Mouse (Mus musculus) neural tube, embryonic 11.5 days (tissue): Measurements from ENCODE around the gene Zc3h7b. TPM values are rescaled to one million over a fixed set of nuclear protein-coding genes. Genes with fewer than 3 reads are reported as not detected.
"Not testable (repeated sequence)": the region's sequence is repeated elsewhere in the genome, so short reads cannot be mapped to it uniquely, and the experiment has no call there.

Source experiments
- ATAC-seq: fragments of 200-750 bp; cut with Nextera tagmentation; 2 replicates; pipeline ENCODE4 v1.8.0; 2017; ENCODE audit warnings: moderate number of reproducible peaks, mild to moderate bottlenecking, moderate TSS enrichment, moderate library complexity; ENCODE audit not compliant: insufficient read depth, low FRiP score, low TSS enrichment
- DNase-seq: peaks from one replicate; pipeline ENCODE4 v3.0.0-alpha.2; 2015; ENCODE audit warnings: low spot score
- H3K27ac ChIP-seq: fragments of 300-500 bp; sonication (generic); 2 replicates; pipeline ENCODE4 v1.5.1; 2014; ENCODE audit warnings: low read depth, mild to moderate bottlenecking, low read length
- H3K27me3 ChIP-seq: fragments of 300-500 bp; sonication (generic); 2 replicates; pipeline ENCODE4 v1.6.1; 2014; ENCODE audit warnings: mild to moderate bottlenecking, low read length, mixed read lengths; ENCODE audit not compliant: control insufficient read depth, insufficient read depth
- H3K36me3 ChIP-seq: fragments of 300-500 bp; sonication (generic); 2 replicates; pipeline ENCODE4 v1.6.1; 2014; ENCODE audit warnings: mild to moderate bottlenecking, low read length, moderate library complexity, mixed read lengths; ENCODE audit not compliant: control insufficient read depth, insufficient read depth
- H3K4me1 ChIP-seq: fragments of 300-500 bp; sonication (generic); 2 replicates; pipeline ENCODE4 v1.6.1; 2014; ENCODE audit warnings: low read length, mixed read lengths; ENCODE audit not compliant: control insufficient read depth, insufficient read depth
- H3K4me2 ChIP-seq: fragments of 300-500 bp; sonication (generic); 2 replicates; pipeline ENCODE4 v1.6.1; 2014; ENCODE audit warnings: low read depth, mild to moderate bottlenecking, moderate library complexity
- H3K4me3 ChIP-seq: fragments of 300-500 bp; sonication (generic); 2 replicates; pipeline ENCODE4 v1.5.1; 2014; ENCODE audit warnings: low read depth, low read length
- H3K9ac ChIP-seq: fragments of 300-500 bp; sonication (generic); 2 replicates; pipeline ENCODE4 v1.6.1; 2014; ENCODE audit warnings: mild to moderate bottlenecking, low read length
- H3K9me3 ChIP-seq: fragments of 300-500 bp; sonication (generic); 2 replicates; pipeline ENCODE4 v1.6.1; 2016; ENCODE audit warnings: low read length; ENCODE audit not compliant: control insufficient read depth
- WGBS: fragments of 180-500 bp; shearing (Covaris S2); extraction: QIAGEN DNeasy Blood & Tissue Kit; methylation state at CpG from one replicate; pipeline ENCODE4 v1.1.7; 2014; 5-methylcytosine and 5-hydroxymethylcytosine counted together
- polyA plus RNA-seq: library from polyadenylated mRNA; unstranded; fragments of >200 nt; fragmentation: Nextera tagmentation; extraction: Ambion mirVana; gene quantifications from 2 replicates; pipeline ENCODE4 v1.2.1, GENCODE M21; 2014

Zc3h7b gene
- polyA plus RNA-seq = 48.8 TPM in 2 replicates

DNA sequence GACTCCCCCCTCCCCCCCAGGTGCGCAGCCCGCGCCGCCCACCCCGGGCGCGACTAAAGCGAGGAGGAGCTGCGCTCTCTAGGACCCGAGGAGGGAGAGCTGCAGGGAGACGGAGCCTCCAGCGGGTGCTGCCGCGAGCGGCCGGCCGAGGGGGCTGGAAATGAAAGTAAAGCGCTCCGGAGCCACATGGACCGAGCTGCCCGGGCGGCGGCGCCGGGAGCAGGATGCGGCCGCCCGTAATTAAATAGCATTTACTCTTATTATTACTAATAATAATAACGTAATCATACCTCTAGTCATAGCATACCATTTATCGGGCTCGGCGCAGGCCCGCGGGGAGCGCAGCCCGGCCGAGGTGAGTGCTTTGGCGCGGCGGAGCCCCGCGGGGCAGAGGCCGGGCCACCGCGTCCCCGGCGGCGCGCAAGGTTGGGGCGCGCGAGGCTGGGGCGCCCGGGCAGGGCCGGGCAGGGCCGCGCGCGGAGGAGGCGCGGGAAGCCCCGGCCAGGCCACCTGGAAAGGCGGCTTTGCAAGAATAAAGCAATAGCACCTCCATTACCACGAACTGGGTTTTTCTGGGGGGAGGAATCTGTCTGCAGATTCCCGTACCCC, at the start of gene Zc3h7b, which contains the start of gene Rangap1:
Gene Zc3h7b (plus strand): TSS at position 66 of the 609 bp plus-strand sequence.
Gene Rangap1 (minus strand): TSS at position 539 of the 609 bp plus-strand sequence.
- Histone ChIP-seq H3K9me3 (no peaks in the 10 kb centered on the region), H3K36me3 (no peaks in the 10 kb centered on the region), H3K27ac (peak within 1 kb of the TSS; percentile 89), H3K27me3 (no peaks in the 10 kb centered on the region), H3K4me3 (peak within 1 kb of the TSS; percentile 98), H3K4me2 (peak within 1 kb of the TSS; percentile 84), H3K9ac (peak within 1 kb of the TSS; percentile 97), H3K4me1 (peaks cover 11% of the 10 kb centered on the region)
- DNase-seq (peak; percentile 86), ATAC-seq (peak; percentile 81)
- under 1% methylated on average over 60 of the region's 65 CpGs for WGBS

DNA sequence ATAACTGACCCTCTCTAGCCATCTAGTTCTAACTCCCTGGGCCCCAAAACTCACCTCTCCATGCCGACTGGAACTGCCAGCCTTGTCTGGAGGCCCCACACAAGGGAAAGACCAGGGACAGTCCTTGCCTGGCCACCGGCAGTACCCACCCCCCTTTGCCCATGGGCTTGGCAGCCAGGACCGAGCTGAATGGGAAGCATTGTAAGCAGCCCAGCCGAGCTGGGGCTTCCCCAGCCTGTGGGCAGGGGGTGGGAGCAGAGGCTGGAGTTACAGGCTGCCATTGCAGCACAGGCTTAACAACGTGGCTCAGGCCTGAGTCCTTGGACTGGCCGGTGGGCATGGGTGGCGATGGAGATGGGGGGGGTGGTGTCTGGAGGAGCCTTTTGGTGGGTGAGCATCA, 47.7 kb upstream of the Zc3h7b start, which contains the start of gene Chadl:
Gene Chadl (minus strand): TSS at position 113 of the 400 bp plus-strand sequence.
- Histone ChIP-seq H3K4me1 (peaks cover 6% of the 10 kb centered on the region; the same call in 1 of the 2 replicates), H3K4me2 (no peak within 1 kb of the TSS), H3K4me3 (no peak within 1 kb of the TSS), H3K27me3 (peaks cover 38% of the 10 kb centered on the region), H3K9ac (no peak within 1 kb of the TSS), H3K36me3 (no peaks in the 10 kb centered on the region; the same call in 1 of the 2 replicates), H3K9me3 (no peaks in the 10 kb centered on the region), H3K27ac (no peak within 1 kb of the TSS)
- ATAC-seq = no peak
- 66% methylated on average over 7 of the region's 7 CpGs for WGBS
- no peak for DNase-seq

DNA sequence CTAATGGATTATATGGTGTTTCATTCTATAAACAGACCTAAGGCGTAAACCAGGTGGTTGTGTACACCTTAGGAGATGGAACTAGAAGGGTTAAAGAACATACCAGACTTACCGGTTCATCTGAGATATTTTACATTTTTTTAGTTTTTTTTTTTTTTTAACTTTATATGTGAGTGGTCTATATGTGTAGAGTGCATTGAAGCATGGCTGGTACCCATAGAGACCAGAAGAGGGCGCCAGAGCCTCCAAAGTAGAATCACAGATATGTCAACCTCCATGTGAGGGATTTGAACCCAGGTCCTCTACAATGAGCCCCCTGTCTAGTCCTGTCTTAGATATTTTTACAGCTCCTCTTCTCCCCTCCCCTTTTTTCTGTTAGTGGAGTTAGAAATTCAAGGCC, 47.0 kb upstream of the Zc3h7b start:
- 53% methylated on average over 3 of the region's 3 CpGs for WGBS
- H3K4me3 ChIP-seq = no peak overlapping the region
- DNase-seq (no peak), ATAC-seq (no peak)
- peaks cover 31% of the 10 kb centered on the region for H3K27me3 ChIP-seq
- H3K36me3 ChIP-seq = no peaks in the 10 kb centered on the region; the same call in 1 of the 2 replicates
- no peak overlapping the region for H3K4me2 ChIP-seq
- no peak overlapping the region for H3K27ac ChIP-seq
- H3K9me3 ChIP-seq = no peaks in the 10 kb centered on the region
- H3K4me1 ChIP-seq = peaks cover 6% of the 10 kb centered on the region; the same call in 1 of the 2 replicates
- no peak overlapping the region for H3K9ac ChIP-seq

DNA sequence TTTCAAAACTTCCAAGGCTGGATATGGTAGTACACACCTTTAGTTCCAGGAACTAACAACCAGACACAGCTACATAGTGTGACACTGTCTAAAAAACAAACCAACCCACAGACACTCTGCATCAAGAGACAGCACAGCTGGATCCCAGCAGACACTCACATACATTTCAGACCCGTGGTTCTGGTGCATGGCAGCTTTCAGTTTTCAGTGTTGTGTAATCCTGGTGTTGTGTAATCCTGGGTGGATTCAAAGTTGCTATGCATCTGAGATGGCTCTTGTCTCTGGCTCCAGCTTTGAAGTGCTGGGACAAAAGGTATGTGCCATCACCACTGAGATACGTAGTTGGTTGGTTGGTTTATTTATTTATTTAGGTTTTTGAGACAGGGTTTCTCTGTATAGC, 46.3 kb upstream of the Zc3h7b start:
- H3K9ac ChIP-seq = no peak overlapping the region
- ATAC-seq (no peak), DNase-seq (no peak)
- no peaks in the 10 kb centered on the region for H3K9me3 ChIP-seq
- 69% methylated on average over 2 of the region's 2 CpGs for WGBS
- no peak overlapping the region for H3K4me3 ChIP-seq
- H3K36me3 ChIP-seq = peaks cover 3% of the 10 kb centered on the region; the same call in 1 of the 2 replicates
- H3K27ac ChIP-seq = no peak overlapping the region
- H3K4me1 ChIP-seq = peaks cover 6% of the 10 kb centered on the region; the same call in 1 of the 2 replicates
- peaks cover 24% of the 10 kb centered on the region for H3K27me3 ChIP-seq
- H3K4me2 ChIP-seq = no peak overlapping the region

DNA sequence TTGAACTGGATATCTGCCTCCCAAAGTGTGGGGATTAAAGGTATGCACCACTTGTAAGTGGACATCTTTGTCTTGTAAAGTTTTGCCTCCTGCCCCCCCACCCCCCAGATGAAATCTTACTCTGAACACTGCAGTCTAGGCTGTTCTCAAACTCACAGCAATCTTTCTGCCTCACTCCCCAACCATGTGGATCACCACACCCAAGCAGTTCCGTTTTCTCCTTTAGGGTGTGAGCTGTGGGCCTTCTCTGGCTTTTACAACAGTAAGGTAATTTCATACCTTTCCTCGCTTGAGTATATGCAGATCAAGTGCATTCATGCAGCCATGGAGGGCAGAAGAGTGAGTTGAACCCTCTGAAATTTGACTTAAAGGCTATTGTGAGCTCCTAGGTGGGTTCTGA, 44.7 kb upstream of the Zc3h7b start:
- Histone ChIP-seq H3K4me2 (no peak overlapping the region), H3K9me3 (no peaks in the 10 kb centered on the region), H3K27ac (no peak overlapping the region), H3K27me3 (peaks cover 8% of the 10 kb centered on the region), H3K4me3 (no peak overlapping the region), H3K4me1 (no peaks in the 10 kb centered on the region), H3K9ac (no peak overlapping the region), H3K36me3 (peaks cover 6% of the 10 kb centered on the region)
- WGBS = 71% methylated on average over 2 of the region's 2 CpGs
- ATAC-seq (no peak), DNase-seq (no peak)

DNA sequence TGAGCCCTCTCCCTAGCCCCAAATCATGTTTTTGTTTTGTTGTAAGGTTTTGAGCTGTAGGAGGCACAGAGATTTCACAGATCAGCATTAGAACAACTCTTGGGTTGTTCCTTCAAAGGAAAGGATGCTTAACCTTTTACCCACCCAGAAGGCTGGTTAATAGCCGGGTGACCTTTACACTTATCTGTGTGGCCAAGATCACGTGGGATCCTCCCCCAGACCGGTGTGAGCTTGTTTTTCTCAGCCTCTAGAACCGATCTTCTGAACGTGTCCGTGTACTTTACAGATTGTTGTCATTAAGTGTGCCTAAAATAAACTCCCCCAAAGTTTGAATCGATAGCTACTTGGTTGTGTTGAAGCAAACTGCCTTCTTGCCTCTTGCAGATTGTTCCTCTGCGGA, 44.3 kb upstream of the Zc3h7b start:
- H3K4me1 ChIP-seq = no peaks in the 10 kb centered on the region
- ATAC-seq = no peak
- WGBS = 80% methylated on average over 8 of the region's 8 CpGs

DNA sequence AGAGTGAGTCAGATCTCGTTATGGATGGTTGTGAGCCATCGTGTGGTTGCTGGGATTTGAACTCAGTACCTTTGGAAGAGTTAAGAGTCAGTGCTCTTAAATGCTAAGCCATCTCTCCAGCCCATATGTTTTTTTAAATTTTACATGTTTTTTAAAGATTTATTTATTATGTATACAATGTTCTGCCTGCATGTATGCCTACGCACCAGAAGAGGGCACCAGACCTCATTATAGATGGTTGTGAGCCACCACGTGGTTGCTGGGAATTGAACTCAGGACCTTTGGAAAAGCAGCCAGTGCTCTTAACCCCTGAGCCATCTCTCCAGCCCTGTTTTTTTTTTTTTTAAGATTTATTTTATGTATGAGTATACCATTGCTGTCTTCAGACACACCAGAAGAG, 43.5 kb upstream of the Zc3h7b start:
- ATAC-seq, H3K4me1 ChIP-seq, H3K27me3 ChIP-seq, H3K4me2 ChIP-seq, H3K4me3 ChIP-seq, DNase-seq, H3K9ac ChIP-seq, H3K9me3 ChIP-seq, H3K27ac ChIP-seq: not testable (repeated sequence)
- WGBS = 81% methylated on average over 4 of the region's 4 CpGs
- peaks cover 11% of the 10 kb centered on the region for H3K36me3 ChIP-seq

More for the DNA sequence above, 44.3 kb upstream of the Zc3h7b start:
- no peaks in the 10 kb centered on the region for H3K9me3 ChIP-seq
- no peak for DNase-seq
- no peak overlapping the region for H3K27ac ChIP-seq
- no peak overlapping the region for H3K4me3 ChIP-seq
- no peak overlapping the region for H3K9ac ChIP-seq
- peaks cover 6% of the 10 kb centered on the region for H3K36me3 ChIP-seq
- peaks cover 5% of the 10 kb centered on the region; the same call in 1 of the 2 replicates for H3K27me3 ChIP-seq
- no peak overlapping the region for H3K4me2 ChIP-seq

DNA sequence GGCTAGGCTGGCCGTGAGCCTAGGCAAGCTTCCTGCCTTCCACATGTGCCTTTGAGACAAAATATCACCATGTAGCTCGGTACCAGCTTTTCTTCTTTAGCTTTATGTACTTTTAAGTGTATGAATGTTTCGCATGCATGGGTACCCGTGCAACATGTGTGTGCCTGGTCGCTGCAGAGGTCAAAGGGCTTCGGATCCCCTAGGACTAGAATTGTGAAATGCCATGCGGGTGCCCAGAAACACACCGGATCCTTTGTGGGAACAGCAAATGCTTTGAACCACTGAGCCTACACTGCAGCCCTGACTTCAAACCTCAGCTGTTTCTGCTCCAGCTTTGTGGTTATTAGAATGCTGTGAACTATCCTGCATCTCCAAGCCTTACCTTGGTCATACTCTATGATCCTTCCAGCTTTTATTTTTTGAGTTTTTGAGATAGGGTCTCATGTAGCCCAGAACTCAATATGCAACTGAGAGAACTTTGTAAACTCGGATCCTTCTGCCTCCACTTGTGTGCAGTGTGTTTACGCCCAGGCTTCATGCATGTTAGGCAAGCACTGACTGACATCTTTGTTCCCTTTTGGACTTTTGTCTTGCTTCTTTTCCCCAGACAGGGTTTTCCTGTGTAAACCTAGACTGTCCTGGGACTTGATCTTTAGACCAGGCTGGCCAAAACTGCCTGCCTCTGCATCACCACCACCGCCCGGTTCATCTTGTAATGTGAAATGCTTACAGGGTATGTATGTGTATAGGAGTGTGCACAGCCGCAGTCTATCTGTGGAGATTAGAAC, 42.4 kb upstream of the Zc3h7b start:
- H3K36me3 ChIP-seq = peaks cover 16% of the 10 kb centered on the region

More for the DNA sequence above, 42.4 kb upstream of the Zc3h7b start:
- no peak overlapping the region for H3K9ac ChIP-seq
- WGBS = 87% methylated on average over 13 of the region's 13 CpGs
- ATAC-seq (no peak), DNase-seq (no peak)
- no peak overlapping the region for H3K4me2 ChIP-seq
- no peaks in the 10 kb centered on the region for H3K27me3 ChIP-seq
- H3K4me1 ChIP-seq = no peaks in the 10 kb centered on the region
- no peak overlapping the region for H3K27ac ChIP-seq
- H3K4me3 ChIP-seq = no peak overlapping the region
- no peaks in the 10 kb centered on the region for H3K9me3 ChIP-seq
